25 mouse cellular contexts compared by ENCODE assay signal in the genomic region with DNA sequence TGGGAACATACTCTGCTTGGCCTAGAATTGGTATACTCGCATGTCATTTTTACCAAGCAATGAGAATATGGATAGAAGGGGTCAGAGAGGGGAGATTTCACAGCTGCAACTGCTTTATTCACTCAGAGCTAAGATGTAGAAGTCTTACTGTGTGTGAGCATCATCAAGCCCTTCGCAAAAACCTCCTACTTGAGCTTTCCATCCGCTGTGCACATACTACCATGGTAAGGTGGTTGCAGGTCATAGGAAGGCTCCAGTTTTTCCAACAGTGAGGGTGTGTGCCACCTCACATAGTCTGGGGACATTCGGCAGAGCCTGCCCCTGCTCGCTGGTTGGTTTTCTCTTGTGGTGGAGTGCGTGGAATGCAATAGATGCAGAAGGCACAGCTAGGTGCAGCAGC. TPM values are rescaled to one million over a fixed set of nuclear protein-coding genes. Genes with fewer than 3 reads are reported as not detected.
DNase-seq lines count a peak whose midpoint lies in the region; ATAC-seq and TF ChIP-seq lines count a peak whose summit lies in the region.
"Had no signal": no experiment of that assay in that cellular context is flagged by ENCODE, and none has a peak within 500 bp of the region (broad histone marks: within the 10 kb centered on the region; RNA-seq: fewer than 3 reads in every experiment).

No protein-coding gene starts in this region.

- intact Hi-C loops in heart, postnatal 25 days (cut with DNase I): no loop called here

- no peak overlapping the region for H3K4me2 ChIP-seq in kidney, embryonic 15.5 days
- no peak overlapping the region for H3K4me2 ChIP-seq in kidney, embryonic 16.5 days (replicated peaks; ENCODE audit: low read depth, low read length)
- no peak overlapping the region for H3K4me2 ChIP-seq in midbrain, embryonic 12.5 days (replicated peaks)
- H3K4me2 ChIP-seq in midbrain, postnatal 0 days (ENCODE audit: low read depth, low read length, poor library complexity, severe bottlenecking): no peak overlapping the region
- H3K4me2 ChIP-seq in embryonic facial prominence, embryonic 11.5 days (ENCODE audit: low read depth, low read length): no peak overlapping the region
- H3K4me2 ChIP-seq: forebrain, embryonic 12.5 days; forebrain, embryonic 15.5 days; heart, embryonic 13.5 days; hindbrain, embryonic 15.5 days; intestine, embryonic 15.5 days had no signal

- ATAC-seq in kidney, embryonic 15.5 days (replicated peaks; ENCODE audit: low FRiP score): 0 out of 2 replicates have a peak, but pooled peaks have one; percentile 15
- no peak for ATAC-seq in kidney, embryonic 16.5 days (ENCODE audit: low FRiP score, low TSS enrichment)
- 0 out of 2 replicates have a peak, but pooled peaks have one; percentile 17 for ATAC-seq in midbrain, embryonic 12.5 days (ENCODE audit: low FRiP score, low read depth)
- no peak for ATAC-seq in midbrain, postnatal 0 days (ENCODE audit: low FRiP score)
- ATAC-seq in embryonic facial prominence, embryonic 11.5 days (replicated peaks; ENCODE audit: insufficient number of reproducible peaks, low FRiP score, low TSS enrichment, low read depth): no peak
- ATAC-seq: forebrain, embryonic 15.5 days; intestine, embryonic 15.5 days had no signal

- no peaks in the 10 kb centered on the region for H3K27me3 ChIP-seq in kidney, embryonic 15.5 days
- no peaks in the 10 kb centered on the region for H3K27me3 ChIP-seq in kidney, embryonic 16.5 days (ENCODE audit: insufficient read depth, low read length)
- H3K27me3 ChIP-seq in midbrain, embryonic 12.5 days: no peaks in the 10 kb centered on the region
- no peaks in the 10 kb centered on the region for H3K27me3 ChIP-seq in midbrain, postnatal 0 days (ENCODE audit: insufficient read depth, low read length)
- H3K27me3 ChIP-seq in embryonic facial prominence, embryonic 11.5 days (ENCODE audit: control insufficient read depth, insufficient read depth, low read length): no peaks in the 10 kb centered on the region
- H3K27me3 ChIP-seq: CH12.LX; forebrain, embryonic 12.5 days; forebrain, embryonic 15.5 days; heart, embryonic 13.5 days; hindbrain, embryonic 15.5 days; intestine, embryonic 15.5 days had no signal

- TF ChIP-seq CTCF in midbrain, postnatal 0 days (IDR thresholded peaks at IDR 0.05): no peak

- no peak overlapping the region for H3K9ac ChIP-seq in kidney, embryonic 15.5 days
- H3K9ac ChIP-seq in kidney, embryonic 16.5 days (replicated peaks; ENCODE audit: low read length): no peak overlapping the region
- H3K9ac ChIP-seq in midbrain, embryonic 12.5 days (replicated peaks): no peak overlapping the region
- H3K9ac ChIP-seq in midbrain, postnatal 0 days (replicated peaks; ENCODE audit: low read length, poor library complexity, severe bottlenecking): no peak overlapping the region
- no peak overlapping the region for H3K9ac ChIP-seq in embryonic facial prominence, embryonic 11.5 days (replicated peaks; ENCODE audit: low read length)
- H3K9ac ChIP-seq: forebrain, embryonic 12.5 days; forebrain, embryonic 15.5 days; heart, embryonic 13.5 days; hindbrain, embryonic 15.5 days; intestine, embryonic 15.5 days had no signal

- DNase-seq in heart, adult 11 months: peak; percentile 64
- no peak for DNase-seq in heart, postnatal 25 days (ENCODE audit: low spot score)
- DNase-seq in midbrain, postnatal 0 days (ENCODE audit: low spot score): no peak
- DNase-seq in embryonic facial prominence, embryonic 11.5 days (ENCODE audit: low spot score): peak; percentile 7
- DNase-seq: adrenal gland, adult 2 months; adrenal gland, postnatal 14 days; B cell, adult 2 months; cerebellum, adult 11 months; cerebellum, adult 2 months; cerebellum, adult 9-11 months; heart, adult 2 months had no signal

- no peaks in the 10 kb centered on the region for H3K9me3 ChIP-seq in kidney, embryonic 15.5 days (replicated peaks)
- H3K9me3 ChIP-seq in kidney, embryonic 16.5 days (ENCODE audit: low read length): no peaks in the 10 kb centered on the region
- H3K9me3 ChIP-seq in midbrain, embryonic 12.5 days: no peaks in the 10 kb centered on the region
- H3K9me3 ChIP-seq in midbrain, postnatal 0 days (ENCODE audit: low read length): no peaks in the 10 kb centered on the region
- no peaks in the 10 kb centered on the region for H3K9me3 ChIP-seq in embryonic facial prominence, embryonic 11.5 days (replicated peaks; ENCODE audit: control insufficient read depth, low read length)
- H3K9me3 ChIP-seq: forebrain, embryonic 12.5 days; forebrain, embryonic 15.5 days; G1E; heart, embryonic 10.5 days; heart, embryonic 13.5 days; hindbrain, embryonic 15.5 days; intestine, embryonic 15.5 days had no signal

- no peaks in the 10 kb centered on the region for H3K4me1 ChIP-seq in kidney, embryonic 15.5 days
- no peaks in the 10 kb centered on the region for H3K4me1 ChIP-seq in kidney, embryonic 16.5 days (ENCODE audit: insufficient read depth, low read length)
- peaks cover 19% of the 10 kb centered on the region for H3K4me1 ChIP-seq in midbrain, embryonic 12.5 days
- no peaks in the 10 kb centered on the region for H3K4me1 ChIP-seq in midbrain, postnatal 0 days (ENCODE audit: insufficient read depth, low read length)
- H3K4me1 ChIP-seq in embryonic facial prominence, embryonic 11.5 days (ENCODE audit: control insufficient read depth, insufficient read depth, low read length): no peaks in the 10 kb centered on the region
- H3K4me1 ChIP-seq: forebrain, embryonic 15.5 days; intestine, embryonic 15.5 days had no signal

- peaks cover 20% of the 10 kb centered on the region for H3K36me3 ChIP-seq in kidney, embryonic 15.5 days
- H3K36me3 ChIP-seq in kidney, embryonic 16.5 days (ENCODE audit: insufficient read depth, low read length): peaks cover 15% of the 10 kb centered on the region
- H3K36me3 ChIP-seq in midbrain, embryonic 12.5 days: peaks cover 16% of the 10 kb centered on the region
- H3K36me3 ChIP-seq in midbrain, postnatal 0 days (ENCODE audit: insufficient read depth, low read length): no peaks in the 10 kb centered on the region; the same call in 1 of the 2 replicates
- peaks cover 3% of the 10 kb centered on the region for H3K36me3 ChIP-seq in embryonic facial prominence, embryonic 11.5 days (replicated peaks; ENCODE audit: control insufficient read depth, insufficient read depth, low read depth, low read length)
- H3K36me3 ChIP-seq: intestine, embryonic 15.5 days had no signal

- H3K27ac ChIP-seq in kidney, embryonic 15.5 days: no peak overlapping the region
- no peak overlapping the region for H3K27ac ChIP-seq in kidney, embryonic 16.5 days (ENCODE audit: low read length)
- H3K27ac ChIP-seq in midbrain, embryonic 12.5 days (replicated peaks): 0 out of 2 replicates have a peak overlapping the region, but pooled peaks have one; percentile 10
- no peak overlapping the region for H3K27ac ChIP-seq in midbrain, postnatal 0 days (ENCODE audit: low read depth, low read length)
- no peak overlapping the region for H3K27ac ChIP-seq in embryonic facial prominence, embryonic 11.5 days (replicated peaks; ENCODE audit: low read depth, low read length)
- H3K27ac ChIP-seq: forebrain, embryonic 12.5 days; forebrain, embryonic 15.5 days; heart, adult 2 months; heart, embryonic 13.5 days; hindbrain, embryonic 15.5 days; intestine, embryonic 15.5 days had no signal

- 93% methylated on average over 6 of the region's 6 CpGs for WGBS in kidney, embryonic 15.5 days
- 96% methylated on average over 6 of the region's 6 CpGs for WGBS in kidney, embryonic 16.5 days
- WGBS in midbrain, embryonic 12.5 days: 82% methylated on average over 6 of the region's 6 CpGs
- 88% methylated on average over 6 of the region's 6 CpGs for WGBS in midbrain, postnatal 0 days
- WGBS in embryonic facial prominence, embryonic 11.5 days: 88% methylated on average over 6 of the region's 6 CpGs

- H3K4me3 ChIP-seq in kidney, embryonic 15.5 days (replicated peaks): no peak overlapping the region
- no peak overlapping the region for H3K4me3 ChIP-seq in kidney, embryonic 16.5 days (ENCODE audit: low read length)
- no peak overlapping the region for H3K4me3 ChIP-seq in midbrain, embryonic 12.5 days
- H3K4me3 ChIP-seq in midbrain, postnatal 0 days (ENCODE audit: low read depth, low read length): no peak overlapping the region
- H3K4me3 ChIP-seq in embryonic facial prominence, embryonic 11.5 days (ENCODE audit: low read depth, low read length): no peak overlapping the region
- H3K4me3 ChIP-seq: forebrain, embryonic 12.5 days; forebrain, embryonic 15.5 days; heart, adult 2 months; heart, embryonic 10.5 days; heart, embryonic 13.5 days; hindbrain, embryonic 15.5 days; intestine, embryonic 15.5 days had no signal

RNA-seq across cellular contexts. Expression of gene Fbn1, which starts 52.2 kb away (rescaled TPM):
- 10 to 100 TPM; 74.5 to 83.0 TPM for total RNA-seq in heart, postnatal 25 days (2021)
- 13.4 and 16.4 TPM in 2 replicates for polyA plus RNA-seq in kidney, embryonic 15.5 days (2015; fragmentation: Nextera tagmentation; extraction: Ambion mirVana)
- 15.2 and 15.5 TPM in 2 replicates for polyA plus RNA-seq in kidney, embryonic 16.5 days (2015; fragmentation: Nextera tagmentation; extraction: Ambion mirVana)
- polyA plus RNA-seq in midbrain, embryonic 12.5 days (2016; fragmentation: Nextera tagmentation; extraction: Ambion mirVana): 10.9 and 11.2 TPM in 2 replicates
- total RNA-seq in midbrain, postnatal 0 days (2014; rRNA removed): 18.4 and 20.1 TPM in 2 replicates
- 1.4 and 1.6 TPM in 2 replicates for polyA plus RNA-seq in midbrain, postnatal 0 days (2015; fragmentation: Nextera tagmentation; extraction: Ambion mirVana)
- 14.1 and 15.2 TPM in 2 replicates for polyA plus RNA-seq in embryonic facial prominence, embryonic 11.5 days (2014; fragmentation: Nextera tagmentation; extraction: Ambion mirVana)
- polyA plus RNA-seq: G1E had no signal

RNA-seq across cellular contexts. Expression of gene Gm9913, which starts 55.1 kb away (rescaled TPM):
- under 1 TPM; 0.08 to 0.42 TPM for total RNA-seq in heart, postnatal 25 days (2021)
- 0.19 and 0.42 TPM in 2 replicates for polyA plus RNA-seq in kidney, embryonic 15.5 days (2015; fragmentation: Nextera tagmentation; extraction: Ambion mirVana)
- polyA plus RNA-seq in kidney, embryonic 16.5 days (2015; fragmentation: Nextera tagmentation; extraction: Ambion mirVana): 0.18 and 0.22 TPM in 2 replicates
- polyA plus RNA-seq in midbrain, embryonic 12.5 days (2016; fragmentation: Nextera tagmentation; extraction: Ambion mirVana): 0.15 and 0.33 TPM in 2 replicates
- 0.27 and 0.52 TPM in 2 replicates for total RNA-seq in midbrain, postnatal 0 days (2014; rRNA removed)
- 0.09 and 0.11 TPM in 2 replicates for polyA plus RNA-seq in midbrain, postnatal 0 days (2015; fragmentation: Nextera tagmentation; extraction: Ambion mirVana)
- 0.13 and 0.29 TPM in 2 replicates for polyA plus RNA-seq in embryonic facial prominence, embryonic 11.5 days (2014; fragmentation: Nextera tagmentation; extraction: Ambion mirVana)
- total RNA-seq: adrenal gland, adult 2 months; CH12.LX; common myeloid progenitor, adult 5-6 weeks; G1E; gastrocnemius, adult 8-10 months; hematopoietic stem cell, adult 5-6 weeks had no signal
- polyA plus RNA-seq: adrenal gland, adult 2 months; G1E had no signal

Comparison
In these comparisons a context has a peak if more than half of its experiments do, and no peak if none do; other contexts are left out.
1. DNase-seq: peak in heart, adult 11 months (single experiment) and embryonic facial prominence, embryonic 11.5 days (single experiment); none in heart, postnatal 25 days (single experiment) and midbrain, postnatal 0 days (single experiment).
2. ATAC-seq: peak in kidney, embryonic 15.5 days (single experiment) and midbrain, embryonic 12.5 days (single experiment); none in kidney, embryonic 16.5 days (single experiment), midbrain, postnatal 0 days (single experiment) and embryonic facial prominence, embryonic 11.5 days (single experiment).